Mouse (Mus musculus) C2C12 (cell line): Measurements from ENCODE around the gene Cd80.

Source experiments
- CTCF ChIP-seq: IDR thresholded peaks from one replicate; pipeline ENCODE4 v1.5.1; 2011; ENCODE audit not compliant: control insufficient read depth, insufficient read depth, insufficient read length
- USF1 ChIP-seq: IDR thresholded peaks from one replicate; pipeline ENCODE4 v1.6.1; 2011; ENCODE audit warnings: low read depth, mild to moderate bottlenecking, control low read depth, moderate library complexity

- TF ChIP-seq CTCF (no peak), USF1 (no peak)
Measured at GRCm38 (mm10) chr16:38493890-38494289, 38.5 kb downstream of the Cd80 start.
